Mouse (Mus musculus) layer of hippocampus, postnatal 14 days (tissue): Measurements from ENCODE around the gene Prf1. TPM values are rescaled to one million over a fixed set of nuclear protein-coding genes. Genes with fewer than 3 reads are reported as not detected.
A peak's percentile ranks its signal among the peaks of the same experiment; 100 is the strongest.

Source experiments
- DNase-seq, 2 experiments: peaks; one replicate each; pipeline ENCODE4 v3.0.0; 2021 to 2022; ENCODE audit warnings: low spot score in 2 of 2, mixed read lengths in 1 of 2
- total RNA-seq, 2 experiments: library from RNA; stranded (reverse); gene quantifications; 2 replicates each; pipeline ENCODE4 v1.2.3; 2021

Gene Prf1
- total RNA-seq, 2 experiments from 2014 or later: not detected

GRCm38 (mm10) chr10:61337665-61338064, 40.0 kb downstream of the Prf1 start:
- DNase-seq: peak in 1 of 2 experiments; percentile 51

DNA sequence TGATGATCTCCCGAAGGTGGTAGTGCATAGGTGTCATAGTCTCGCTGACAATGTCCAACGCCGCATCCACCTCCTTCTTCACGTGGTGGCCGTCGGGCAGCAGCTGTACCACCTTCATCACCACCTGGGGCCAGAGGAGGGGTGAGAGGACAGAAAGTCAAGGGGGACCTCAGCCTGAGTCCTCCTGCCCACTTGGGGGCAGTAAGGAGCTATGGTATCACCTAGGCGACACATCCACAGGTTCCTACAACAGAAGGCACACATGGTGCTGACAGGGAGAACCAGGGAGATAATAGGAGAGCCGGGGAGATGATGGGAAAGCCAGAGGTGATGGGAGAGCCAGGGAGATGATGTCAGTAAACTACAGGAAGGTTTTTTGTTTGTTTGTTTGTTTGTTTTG, 41.6 kb downstream of the Prf1 start:
- DNase-seq: no peak

GRCm38 (mm10) chr10:61340247-61340646, 42.6 kb downstream of the Prf1 start:
- no peak for DNase-seq

DNA sequence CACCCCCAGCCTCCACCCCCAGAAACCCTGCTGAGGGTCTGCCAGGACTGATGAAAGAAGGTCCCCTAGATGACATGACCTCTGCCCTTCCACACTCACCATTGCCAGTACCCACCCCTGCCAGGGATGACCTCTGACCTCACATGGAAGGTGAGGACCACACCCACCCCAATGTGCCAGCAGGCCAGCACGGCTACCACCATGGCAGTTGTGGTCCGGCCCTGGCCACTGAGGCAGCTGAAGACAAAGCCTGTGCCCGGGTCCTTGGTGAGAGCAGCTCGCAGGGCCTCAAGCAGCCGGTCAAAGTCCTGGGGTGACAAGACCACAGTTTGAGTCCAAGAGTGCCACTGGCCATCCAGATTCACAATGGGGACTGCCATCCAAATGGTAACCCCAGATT, 43.4 kb downstream of the Prf1 start:
- DNase-seq: no peak

- peak; percentile 78 to 80 for DNase-seq
Observed at GRCm38 (mm10) chr10:61341557-61341956, 43.9 kb downstream of the Prf1 start.

- DNase-seq: no peak
Observed at GRCm38 (mm10) chr10:61342750-61343149, 45.1 kb downstream of the Prf1 start.

DNA sequence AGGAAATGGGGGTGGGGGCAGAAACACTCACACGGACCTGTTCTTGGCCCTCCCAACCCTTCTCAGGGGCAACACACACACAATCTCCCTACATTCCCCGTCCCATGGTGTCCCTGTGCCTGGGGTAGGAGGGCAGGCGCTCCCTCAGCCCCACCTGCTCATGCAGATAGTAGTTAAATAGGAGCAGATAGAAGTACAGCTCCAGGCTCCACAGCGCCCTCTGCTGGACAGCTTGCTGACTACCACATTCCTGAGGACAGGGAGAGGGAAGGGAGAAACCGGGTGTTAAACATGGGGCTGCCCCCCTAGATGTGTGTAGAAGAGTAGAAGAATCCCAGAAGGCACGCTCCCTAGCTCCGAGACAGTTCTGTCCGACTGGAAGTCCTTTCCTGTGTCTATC, 46.3 kb downstream of the Prf1 start:
- peak; percentile 36 to 39 for DNase-seq

GRCm38 (mm10) chr10:61345179-61345578, 47.5 kb downstream of the Prf1 start:
- no peak for DNase-seq

GRCm38 (mm10) chr10:61346374-61346773, 48.7 kb downstream of the Prf1 start:
- no peak for DNase-seq

GRCm38 (mm10) chr10:61351216-61351615, 53.6 kb downstream of the Prf1 start:
- DNase-seq: no peak

Other genes starting within 250 kb of the Prf1 start
- gene Pcbd1, start 208.5 kb upstream of the Prf1 start, total RNA-seq: 10 to 100 TPM; 13.7 to 15.9 TPM
- 10 to 100 TPM; 26.4 to 26.7 TPM for gene Sgpl1, start 150.1 kb upstream of the Prf1 start, total RNA-seq
- 10 to 100 TPM; 10.8 TPM for gene Tbata, start 125.9 kb upstream of the Prf1 start, total RNA-seq
- gene Adamts14, start 24.4 kb upstream of the Prf1 start, total RNA-seq: 1 to 10 TPM; 1.6 to 1.7 TPM
- gene Pald1, start 85.7 kb downstream of the Prf1 start, total RNA-seq: 10 to 100 TPM; 16.5 to 22.1 TPM
- not detected for gene Nodal, start 120.1 kb downstream of the Prf1 start, total RNA-seq
- gene Eif4ebp2, start 154.8 kb downstream of the Prf1 start, total RNA-seq: 10 to 100 TPM; 46.2 to 51.2 TPM
- 10 to 100 TPM; 18.7 to 21.6 TPM for gene Lrrc20, start 178.0 kb downstream of the Prf1 start, total RNA-seq